Mouse (Mus musculus): Measurements from ENCODE around the gene Plrg1.

- TF ChIP-seq FLI1 (IDR thresholded peaks at IDR 0.05; ENCODE audit: low read length) (no peak), GATA1 (IDR thresholded peaks at IDR 0.05; ENCODE audit: borderline replicate concordance, low read length) (no peak)
Measured at GRCm38 (mm10) chr3:83097586-83097985, 42.3 kb downstream of the Plrg1 start.
